Mouse (Mus musculus): ENCODE results near the gene Shisal1. TPM values are rescaled to one million over a fixed set of nuclear protein-coding genes. Genes with fewer than 3 reads are reported as not detected.

The Shisal1 gene
- polyA plus RNA-seq, 1 experiment from 2014 or later, result 13.5 TPM

GRCm38 (mm10) chr15:84365675-84366381 lies 81.1 kb downstream of the Shisal1 start:
- H3K27me3 ChIP-seq (replicated peaks; ENCODE audit: control insufficient read depth, insufficient read depth, low read length), result no peaks in the 10 kb centered on the region
- no peak overlapping the region for H3K4me3 ChIP-seq (replicated peaks; ENCODE audit: low read length)
- WGBS, result 63% methylated on average over 17 of the region's 17 CpGs
- H3K36me3 ChIP-seq (ENCODE audit: control insufficient read depth, insufficient read depth), result no peaks in the 10 kb centered on the region
- no peak for ATAC-seq
- H3K9me3 ChIP-seq (ENCODE audit: control insufficient read depth, low read length), result no peaks in the 10 kb centered on the region
- peak overlapping the region; percentile 28; the same call in 1 of the 2 replicates for H3K27ac ChIP-seq (ENCODE audit: low read length)
- peaks cover 12% of the 10 kb centered on the region for H3K4me1 ChIP-seq (replicated peaks; ENCODE audit: control insufficient read depth, insufficient read depth, low read length)
- no peak overlapping the region for H3K9ac ChIP-seq (replicated peaks; ENCODE audit: low read depth, low read length)
- H3K4me2 ChIP-seq (ENCODE audit: low read length), result no peak overlapping the region

DNA sequence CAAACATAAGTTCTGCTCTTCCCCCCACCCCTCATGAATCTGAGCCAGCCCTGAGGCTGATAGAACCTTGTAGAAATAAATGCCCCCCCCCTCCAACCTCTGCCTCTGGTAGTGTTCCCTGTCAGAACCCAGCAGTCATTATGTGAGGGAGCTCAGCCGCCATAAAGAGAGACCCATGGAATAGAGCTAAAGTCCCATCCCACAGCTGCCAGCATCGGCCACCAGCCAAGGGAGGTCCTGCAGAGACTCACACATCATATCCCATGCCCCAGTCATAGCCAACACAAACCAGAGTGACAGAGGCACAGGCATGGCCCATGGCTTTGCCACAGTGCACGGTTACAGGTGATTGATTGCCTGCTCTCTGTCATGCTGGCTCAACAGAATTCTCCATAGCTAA lies 82.2 kb downstream of the Shisal1 start:
- no peak overlapping the region for H3K27ac ChIP-seq (ENCODE audit: low read length)
- no peak overlapping the region for H3K4me3 ChIP-seq (replicated peaks; ENCODE audit: low read length)
- H3K9ac ChIP-seq (replicated peaks; ENCODE audit: low read depth, low read length), result no peak overlapping the region
- no peak overlapping the region for H3K4me2 ChIP-seq (ENCODE audit: low read length)
- H3K36me3 ChIP-seq (ENCODE audit: control insufficient read depth, insufficient read depth), result no peaks in the 10 kb centered on the region
- 96% methylated on average over 3 of the region's 3 CpGs for WGBS
- no peaks in the 10 kb centered on the region for H3K27me3 ChIP-seq (replicated peaks; ENCODE audit: control insufficient read depth, insufficient read depth, low read length)
- no peaks in the 10 kb centered on the region for H3K9me3 ChIP-seq (ENCODE audit: control insufficient read depth, low read length)
- peaks cover 20% of the 10 kb centered on the region for H3K4me1 ChIP-seq (replicated peaks; ENCODE audit: control insufficient read depth, insufficient read depth, low read length)
- ATAC-seq, result no peak

- 85% methylated on average over 5 of the region's 5 CpGs for WGBS
- ATAC-seq, result no peak
- no peak overlapping the region for H3K27ac ChIP-seq (ENCODE audit: low read length)
- H3K4me3 ChIP-seq (replicated peaks; ENCODE audit: low read length), result no peak overlapping the region
- no peaks in the 10 kb centered on the region for H3K27me3 ChIP-seq (replicated peaks; ENCODE audit: control insufficient read depth, insufficient read depth, low read length)
- H3K4me1 ChIP-seq (replicated peaks; ENCODE audit: control insufficient read depth, insufficient read depth, low read length), result peaks cover 15% of the 10 kb centered on the region
- H3K36me3 ChIP-seq (ENCODE audit: control insufficient read depth, insufficient read depth), result no peaks in the 10 kb centered on the region
- no peaks in the 10 kb centered on the region for H3K9me3 ChIP-seq (ENCODE audit: control insufficient read depth, low read length)
- no peak overlapping the region for H3K9ac ChIP-seq (replicated peaks; ENCODE audit: low read depth, low read length)
- H3K4me2 ChIP-seq (ENCODE audit: low read length), result no peak overlapping the region
Observed at GRCm38 (mm10) chr15:84355081-84355480, 91.8 kb downstream of the Shisal1 start.

GRCm38 (mm10) chr15:84351915-84352844 lies 94.7 kb downstream of the Shisal1 start:
- WGBS, result 60% methylated on average over 21 of the region's 21 CpGs
- no peaks in the 10 kb centered on the region for H3K9me3 ChIP-seq (ENCODE audit: control insufficient read depth, low read length)
- peak; percentile 90 for ATAC-seq
- no peaks in the 10 kb centered on the region for H3K36me3 ChIP-seq (ENCODE audit: control insufficient read depth, insufficient read depth)
- H3K4me2 ChIP-seq (ENCODE audit: low read length), result no peak overlapping the region
- peaks cover 15% of the 10 kb centered on the region for H3K4me1 ChIP-seq (replicated peaks; ENCODE audit: control insufficient read depth, insufficient read depth, low read length)
- no peaks in the 10 kb centered on the region for H3K27me3 ChIP-seq (replicated peaks; ENCODE audit: control insufficient read depth, insufficient read depth, low read length)
- H3K27ac ChIP-seq (ENCODE audit: low read length), result peak overlapping the region; percentile 76
- H3K9ac ChIP-seq (replicated peaks; ENCODE audit: low read depth, low read length), result no peak overlapping the region
- no peak overlapping the region for H3K4me3 ChIP-seq (replicated peaks; ENCODE audit: low read length)

GRCm38 (mm10) chr15:84351342-84351741 lies 95.6 kb downstream of the Shisal1 start:
- WGBS, result 96% methylated on average over 7 of the region's 7 CpGs
- no peak for ATAC-seq
- Histone ChIP-seq H3K4me1 (replicated peaks; ENCODE audit: control insufficient read depth, insufficient read depth, low read length) (peaks cover 15% of the 10 kb centered on the region), H3K4me2 (ENCODE audit: low read length) (no peak overlapping the region), H3K27me3 (replicated peaks; ENCODE audit: control insufficient read depth, insufficient read depth, low read length) (no peaks in the 10 kb centered on the region), H3K27ac (ENCODE audit: low read length) (no peak overlapping the region), H3K9me3 (ENCODE audit: control insufficient read depth, low read length) (no peaks in the 10 kb centered on the region), H3K9ac (replicated peaks; ENCODE audit: low read depth, low read length) (no peak overlapping the region), H3K4me3 (replicated peaks; ENCODE audit: low read length) (no peak overlapping the region), H3K36me3 (ENCODE audit: control insufficient read depth, insufficient read depth) (no peaks in the 10 kb centered on the region)

- no peak overlapping the region for H3K4me2 ChIP-seq (ENCODE audit: low read length)
- H3K9me3 ChIP-seq (ENCODE audit: control insufficient read depth, low read length), result no peaks in the 10 kb centered on the region
- no peak overlapping the region for H3K9ac ChIP-seq (replicated peaks; ENCODE audit: low read depth, low read length)
- H3K4me1 ChIP-seq (replicated peaks; ENCODE audit: control insufficient read depth, insufficient read depth, low read length), result peaks cover 15% of the 10 kb centered on the region
- H3K4me3 ChIP-seq (replicated peaks; ENCODE audit: low read length), result no peak overlapping the region
- 80% methylated on average over 14 of the region's 14 CpGs for WGBS
- no peaks in the 10 kb centered on the region for H3K36me3 ChIP-seq (ENCODE audit: control insufficient read depth, insufficient read depth)
- H3K27me3 ChIP-seq (replicated peaks; ENCODE audit: control insufficient read depth, insufficient read depth, low read length), result no peaks in the 10 kb centered on the region
- no peak overlapping the region for H3K27ac ChIP-seq (ENCODE audit: low read length)
- ATAC-seq, result no peak
Observed at GRCm38 (mm10) chr15:84349915-84350738, 96.8 kb downstream of the Shisal1 start.

GRCm38 (mm10) chr15:84348769-84349168 lies 98.1 kb downstream of the Shisal1 start:
- Histone ChIP-seq H3K4me2 (ENCODE audit: low read length) (no peak overlapping the region), H3K9ac (replicated peaks; ENCODE audit: low read depth, low read length) (no peak overlapping the region), H3K4me3 (replicated peaks; ENCODE audit: low read length) (no peak overlapping the region), H3K27ac (ENCODE audit: low read length) (no peak overlapping the region), H3K36me3 (ENCODE audit: control insufficient read depth, insufficient read depth) (no peaks in the 10 kb centered on the region), H3K27me3 (replicated peaks; ENCODE audit: control insufficient read depth, insufficient read depth, low read length) (no peaks in the 10 kb centered on the region), H3K9me3 (ENCODE audit: control insufficient read depth, low read length) (no peaks in the 10 kb centered on the region), H3K4me1 (replicated peaks; ENCODE audit: control insufficient read depth, insufficient read depth, low read length) (peaks cover 18% of the 10 kb centered on the region)
- WGBS, result 96% methylated on average over 4 of the region's 4 CpGs
- ATAC-seq, result no peak

GRCm38 (mm10) chr15:84340926-84341325 lies 106.0 kb downstream of the Shisal1 start:
- Histone ChIP-seq H3K9ac (replicated peaks; ENCODE audit: low read depth, low read length) (no peak overlapping the region), H3K27ac (ENCODE audit: low read length) (no peak overlapping the region), H3K9me3 (ENCODE audit: control insufficient read depth, low read length) (no peaks in the 10 kb centered on the region), H3K4me2 (ENCODE audit: low read length) (no peak overlapping the region), H3K4me3 (replicated peaks; ENCODE audit: low read length) (no peak overlapping the region), H3K27me3 (replicated peaks; ENCODE audit: control insufficient read depth, insufficient read depth, low read length) (no peaks in the 10 kb centered on the region), H3K36me3 (ENCODE audit: control insufficient read depth, insufficient read depth) (no peaks in the 10 kb centered on the region), H3K4me1 (replicated peaks; ENCODE audit: control insufficient read depth, insufficient read depth, low read length) (0 out of 2 replicates have a peak, but pooled peaks cover 7% of the 10 kb centered on the region)
- ATAC-seq, result no peak
- WGBS, result 64% methylated on average over 2 of the region's 2 CpGs

DNA sequence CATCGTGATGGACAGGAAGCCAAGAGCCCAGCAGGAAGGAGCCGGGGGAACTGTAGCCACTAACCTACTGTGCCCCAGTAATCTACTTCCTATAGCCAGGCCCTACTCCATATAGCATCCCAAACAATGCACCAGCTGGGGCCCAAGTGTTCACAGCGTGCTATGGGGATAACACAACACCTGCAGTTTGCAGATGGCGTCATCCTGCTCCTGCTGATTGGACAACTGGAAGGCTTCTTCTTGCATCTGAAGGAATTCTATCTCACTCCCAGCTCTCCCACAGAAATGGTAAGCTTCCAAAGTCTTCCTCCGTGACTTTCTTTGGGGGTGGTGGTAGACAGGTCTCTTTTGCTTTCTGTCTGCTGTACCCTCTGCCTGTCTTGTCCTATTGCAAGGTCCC lies 109.3 kb downstream of the Shisal1 start:
- Histone ChIP-seq H3K9me3 (ENCODE audit: control insufficient read depth, low read length) (no peaks in the 10 kb centered on the region), H3K4me2 (ENCODE audit: low read length) (no peak overlapping the region), H3K27ac (ENCODE audit: low read length) (no peak overlapping the region), H3K36me3 (ENCODE audit: control insufficient read depth, insufficient read depth) (no peaks in the 10 kb centered on the region), H3K4me3 (replicated peaks; ENCODE audit: low read length) (no peak overlapping the region), H3K27me3 (replicated peaks; ENCODE audit: control insufficient read depth, insufficient read depth, low read length) (no peaks in the 10 kb centered on the region), H3K4me1 (replicated peaks; ENCODE audit: control insufficient read depth, insufficient read depth, low read length) (0 out of 2 replicates have a peak, but pooled peaks cover 4% of the 10 kb centered on the region), H3K9ac (replicated peaks; ENCODE audit: low read depth, low read length) (no peak overlapping the region)
- WGBS, result 60% methylated on average over 5 of the region's 5 CpGs
- no peak for ATAC-seq
